Mouse (Mus musculus): ENCODE measurements around the gene 1700001O22Rik.

Gene 1700001O22Rik

GRCm38 (mm10) chr2:30803604-30804003 is at the start of gene 1700001O22Rik:
TSS of gene 1700001O22Rik (minus strand) at chr2:30803661.
- no peak for DNase-seq (ENCODE audit: low spot score)

GRCm38 (mm10) chr2:30852771-30853313 is 49.4 kb upstream of the 1700001O22Rik start:
- DNase-seq (ENCODE audit: low spot score) = no peak

- no peak for DNase-seq (ENCODE audit: low spot score)
Observed at GRCm38 (mm10) chr2:30850581-30850980, 47.1 kb upstream of the 1700001O22Rik start.

DNA sequence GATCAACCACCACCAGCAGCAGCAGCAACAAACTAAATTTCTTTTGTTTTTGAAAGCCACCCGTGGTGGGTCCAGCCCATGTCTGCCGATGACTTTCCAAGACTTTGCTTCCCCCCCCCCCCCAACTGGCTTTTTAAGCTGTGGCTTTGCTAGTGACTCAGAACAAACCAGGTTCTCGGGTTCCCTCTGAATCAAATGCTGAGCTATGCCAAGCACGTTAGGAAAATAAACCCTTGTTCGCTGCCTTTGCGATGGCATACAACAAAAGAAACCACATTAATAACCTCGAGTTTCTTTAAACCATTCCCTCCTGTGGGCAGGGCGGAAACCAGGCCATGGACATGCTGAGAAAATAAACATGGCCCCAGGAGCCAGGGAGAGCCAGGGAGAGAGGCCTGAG is 44.7 kb upstream of the 1700001O22Rik start:
- DNase-seq (ENCODE audit: low spot score) = no peak

DNA sequence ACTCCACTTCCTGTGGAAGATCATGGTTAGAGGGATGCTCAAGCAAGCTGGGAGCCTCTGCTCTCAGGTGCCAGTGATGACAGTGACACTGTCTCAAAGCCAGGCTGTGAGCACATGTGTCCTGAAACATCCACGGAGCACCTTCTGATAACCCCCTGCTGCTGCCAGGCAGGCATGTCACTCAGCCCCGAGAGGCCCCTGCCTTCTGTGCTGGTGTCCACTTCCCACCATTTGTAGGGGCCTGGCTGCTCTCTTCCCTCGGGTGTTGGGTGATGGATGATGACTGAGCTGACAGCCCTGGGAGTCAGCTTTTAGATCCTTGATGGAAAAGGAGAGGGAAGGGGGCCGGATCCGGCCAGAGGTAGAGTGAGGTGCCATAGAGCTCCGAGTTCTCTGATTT is 43.3 kb upstream of the 1700001O22Rik start:
- no peak for DNase-seq (ENCODE audit: low spot score)

DNA sequence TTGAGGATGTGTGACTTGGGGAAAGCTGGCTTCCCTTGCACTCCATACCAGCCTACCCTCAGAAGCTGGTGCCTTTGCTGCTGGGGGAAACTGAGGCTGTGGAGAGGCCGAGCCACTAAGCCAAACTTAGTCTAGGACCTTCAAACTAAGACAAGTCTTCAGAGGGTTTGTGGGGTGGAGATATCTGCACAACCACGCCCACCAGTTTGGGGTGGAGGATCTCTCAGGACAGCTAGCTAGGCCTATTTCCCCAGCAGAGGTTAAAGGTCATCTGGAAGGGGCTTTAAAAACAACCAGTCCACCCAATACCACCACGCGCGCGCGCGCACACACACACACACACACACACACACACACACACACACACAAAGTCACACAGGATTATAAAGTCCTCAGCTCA is 42.8 kb upstream of the 1700001O22Rik start:
- DNase-seq (ENCODE audit: low spot score) = no peak

DNA sequence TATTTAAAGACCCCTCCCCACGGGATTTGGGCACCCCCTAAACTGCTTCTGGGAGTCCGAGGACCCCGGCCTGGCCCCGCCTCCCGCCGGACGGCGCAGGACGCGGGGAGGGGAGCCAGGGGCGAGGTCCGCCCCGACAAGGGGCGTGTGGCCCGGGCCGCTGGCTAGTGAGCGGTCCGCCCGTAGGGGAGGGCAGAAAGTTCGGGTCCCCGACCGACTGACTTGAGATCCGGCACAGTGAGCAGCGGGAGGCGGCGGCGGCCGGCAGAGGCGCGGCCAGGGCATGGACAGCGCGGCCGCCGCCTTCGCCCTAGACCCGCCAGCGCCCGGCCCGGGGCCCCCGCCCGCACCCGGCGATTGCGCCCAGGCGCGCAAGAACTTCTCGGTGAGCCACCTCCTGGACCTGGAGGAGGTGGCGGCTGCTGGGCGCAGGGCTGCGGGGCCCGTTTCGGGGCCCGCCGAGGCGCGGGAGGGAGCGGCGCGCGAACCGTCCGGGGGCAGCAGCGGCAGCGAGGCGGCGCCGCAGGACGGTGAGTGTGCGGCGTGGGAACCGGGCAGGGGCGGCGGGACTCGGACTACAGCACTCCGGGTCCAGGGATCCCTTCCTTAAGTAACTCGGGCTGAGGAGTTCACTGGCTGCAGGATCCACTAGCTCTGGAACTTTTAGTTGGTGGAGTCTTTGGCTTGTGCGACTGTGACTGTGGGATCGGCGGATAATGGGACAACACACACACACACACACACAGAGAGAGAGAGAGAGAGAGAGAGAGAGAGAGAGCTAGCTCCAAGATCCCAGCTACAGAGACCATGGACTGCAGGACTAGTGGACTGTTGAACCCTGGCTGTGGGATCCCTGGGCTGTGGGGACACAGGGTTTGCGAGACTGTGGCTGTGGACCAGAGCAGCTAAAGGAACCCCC is 42.0 kb upstream of the 1700001O22Rik start:
- DNase-seq (ENCODE audit: low spot score) = no peak

DNA sequence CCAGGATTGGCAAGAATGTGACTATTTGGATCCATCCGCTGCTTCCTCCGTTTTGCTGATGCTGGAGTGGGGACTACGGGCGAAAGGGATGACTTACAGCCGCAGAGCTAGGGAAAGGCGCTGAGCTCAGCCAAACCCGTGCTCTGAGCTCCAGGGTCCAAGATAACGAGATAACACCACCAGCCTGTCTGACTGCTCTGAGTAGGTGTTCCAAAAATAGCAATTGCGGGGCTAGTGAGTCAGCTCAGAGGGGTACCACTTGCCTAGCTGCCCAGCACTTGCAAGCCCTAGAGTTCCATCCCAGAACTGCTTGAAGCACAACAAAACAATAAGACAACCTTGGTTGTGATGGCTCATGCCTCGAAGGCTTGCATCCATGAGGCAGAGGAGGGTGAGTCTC is 39.2 kb upstream of the 1700001O22Rik start:
- DNase-seq (ENCODE audit: low spot score) = no peak

DNA sequence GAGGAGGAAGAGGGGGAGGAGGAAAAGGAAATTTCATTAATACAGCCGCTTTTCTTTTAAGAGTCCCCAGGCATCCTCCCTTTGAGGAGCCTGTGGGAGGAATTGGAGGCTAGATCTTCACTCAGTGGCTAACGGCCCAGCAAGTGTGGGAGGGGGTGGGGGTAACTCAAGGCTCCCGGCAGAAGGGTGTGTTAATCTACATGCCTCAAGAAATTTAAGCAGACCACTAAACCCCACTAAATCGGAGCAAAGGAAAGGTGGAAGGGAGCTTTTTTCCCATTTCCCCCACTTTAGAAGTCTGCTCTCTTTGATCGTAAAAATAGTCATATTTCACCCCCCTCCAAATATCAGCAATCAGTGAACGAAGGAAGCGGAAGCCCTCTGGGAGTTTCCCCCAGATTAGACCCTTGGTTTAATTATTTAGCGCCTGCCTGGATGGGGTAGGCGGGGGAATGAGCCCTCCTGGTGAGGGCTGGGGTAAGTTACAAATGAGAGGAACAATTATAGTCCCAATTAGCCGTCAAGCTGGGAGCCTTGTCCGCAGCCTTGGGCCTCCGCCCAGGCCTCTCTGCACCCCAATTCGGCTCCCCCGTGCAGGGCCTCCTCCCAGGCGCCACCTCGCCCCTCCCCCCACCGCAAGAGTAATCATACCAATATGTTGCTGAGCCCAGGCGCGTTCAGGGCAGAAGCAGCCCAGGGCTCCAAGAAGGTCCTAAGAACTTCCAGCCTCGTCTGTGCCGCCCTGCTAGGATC is 33.0 kb upstream of the 1700001O22Rik start:
- DNase-seq (ENCODE audit: low spot score) = no peak

DNA sequence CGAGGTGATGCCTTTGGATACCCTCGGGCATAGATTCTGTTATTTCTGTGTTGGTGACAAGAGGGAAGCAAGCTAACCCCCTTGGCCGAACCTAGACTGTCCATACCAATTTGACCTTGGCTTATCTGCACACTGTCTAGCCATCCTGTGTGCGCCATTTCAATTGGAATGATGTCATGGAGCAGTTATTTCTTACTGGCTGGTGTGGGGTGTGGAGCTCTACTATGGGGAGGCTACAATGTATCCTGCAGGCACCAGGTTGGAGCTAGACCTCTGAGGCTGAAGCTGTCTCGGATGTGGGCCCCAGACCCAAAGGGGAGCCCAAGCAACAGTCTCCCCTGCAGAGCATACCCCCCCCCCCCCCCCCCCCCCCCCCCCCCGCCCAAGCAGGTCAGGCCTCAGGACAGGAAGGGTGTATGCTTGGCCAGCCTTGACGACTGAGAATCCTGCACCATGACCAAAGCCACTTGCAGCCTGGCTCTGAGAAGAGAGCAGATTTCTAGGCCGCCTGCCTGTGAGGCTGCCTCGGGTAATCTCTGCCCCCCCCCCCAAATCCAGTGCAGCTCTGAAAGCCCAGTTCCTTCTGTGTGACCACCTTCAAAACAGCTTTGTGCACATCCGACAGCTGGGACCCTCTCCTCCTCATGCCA is 31.0 kb upstream of the 1700001O22Rik start, which contains the start of gene Prrx2:
Prrx2 (plus strand) TSS at position 600 of the 650 bp plus-strand sequence.
- no peak for DNase-seq (ENCODE audit: low spot score)

DNA sequence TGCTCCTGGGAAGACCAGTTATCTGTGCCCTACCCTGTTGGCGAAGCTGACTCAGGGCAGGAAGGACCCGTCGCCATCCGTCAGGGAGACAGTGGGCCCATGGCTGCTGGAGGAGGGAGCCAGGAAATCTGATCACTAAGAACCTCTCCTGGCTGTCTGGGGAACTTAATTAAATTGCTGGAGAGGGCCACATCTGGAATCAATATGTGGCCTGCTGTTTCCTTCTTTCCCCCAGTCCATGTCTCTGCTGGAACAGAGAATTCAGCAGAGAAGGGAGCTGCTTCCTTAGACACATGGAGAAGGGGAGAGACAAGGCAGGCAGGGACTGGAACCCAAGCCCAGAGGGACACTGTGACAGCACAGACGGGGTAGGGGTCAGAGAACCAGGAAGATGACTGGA is 30.2 kb upstream of the 1700001O22Rik start:
- no peak for DNase-seq (ENCODE audit: low spot score)

DNA sequence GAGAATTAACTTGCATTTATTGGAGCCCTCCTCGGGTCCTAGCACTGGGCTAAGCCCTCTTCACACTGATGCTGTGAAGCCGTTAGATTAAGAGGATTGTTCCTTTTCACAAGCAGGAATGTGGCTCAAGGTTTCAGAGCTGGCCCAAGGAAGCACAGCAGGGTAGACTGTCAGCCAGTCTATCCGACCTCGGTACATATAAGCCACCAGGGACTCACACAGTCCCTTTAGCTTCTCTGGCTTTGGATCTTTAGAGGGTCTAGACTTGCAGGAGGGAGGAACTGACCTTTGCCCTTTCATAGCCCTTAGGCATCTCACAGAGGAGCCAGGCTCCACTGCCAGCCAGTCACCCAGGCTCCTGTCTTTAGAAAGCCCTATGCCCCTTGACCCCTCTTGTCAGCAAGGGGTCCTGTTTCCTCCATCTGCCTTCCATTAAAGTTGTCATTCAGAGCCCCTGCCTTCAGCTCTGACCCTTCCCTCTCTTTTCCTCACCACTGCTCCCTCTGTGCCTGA is 26.9 kb upstream of the 1700001O22Rik start, which contains the start of gene Asb6:
Asb6 (minus strand) TSS at position 51 of the 513 bp plus-strand sequence.
- DNase-seq (ENCODE audit: low spot score) = no peak

DNA sequence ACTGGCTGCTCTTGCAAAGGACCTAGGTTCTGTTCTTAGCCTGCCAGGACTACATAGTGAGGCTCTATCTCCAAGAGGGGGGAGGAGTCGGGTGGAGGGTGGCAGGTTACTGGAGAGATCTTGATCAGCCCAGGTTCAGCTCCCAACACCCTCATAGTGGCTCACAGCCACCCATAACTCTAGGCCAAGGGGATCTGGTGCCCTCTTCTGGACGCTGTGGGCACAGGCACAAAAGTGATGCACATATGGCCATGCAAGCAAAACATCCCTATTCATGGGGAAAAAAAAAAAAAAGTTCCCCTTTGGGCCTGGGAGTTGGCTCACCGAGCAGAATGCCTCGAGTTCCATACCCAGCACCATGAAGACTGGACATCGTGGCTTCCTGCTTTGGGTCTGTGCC is 25.9 kb upstream of the 1700001O22Rik start:
- DNase-seq (ENCODE audit: low spot score) = no peak

DNA sequence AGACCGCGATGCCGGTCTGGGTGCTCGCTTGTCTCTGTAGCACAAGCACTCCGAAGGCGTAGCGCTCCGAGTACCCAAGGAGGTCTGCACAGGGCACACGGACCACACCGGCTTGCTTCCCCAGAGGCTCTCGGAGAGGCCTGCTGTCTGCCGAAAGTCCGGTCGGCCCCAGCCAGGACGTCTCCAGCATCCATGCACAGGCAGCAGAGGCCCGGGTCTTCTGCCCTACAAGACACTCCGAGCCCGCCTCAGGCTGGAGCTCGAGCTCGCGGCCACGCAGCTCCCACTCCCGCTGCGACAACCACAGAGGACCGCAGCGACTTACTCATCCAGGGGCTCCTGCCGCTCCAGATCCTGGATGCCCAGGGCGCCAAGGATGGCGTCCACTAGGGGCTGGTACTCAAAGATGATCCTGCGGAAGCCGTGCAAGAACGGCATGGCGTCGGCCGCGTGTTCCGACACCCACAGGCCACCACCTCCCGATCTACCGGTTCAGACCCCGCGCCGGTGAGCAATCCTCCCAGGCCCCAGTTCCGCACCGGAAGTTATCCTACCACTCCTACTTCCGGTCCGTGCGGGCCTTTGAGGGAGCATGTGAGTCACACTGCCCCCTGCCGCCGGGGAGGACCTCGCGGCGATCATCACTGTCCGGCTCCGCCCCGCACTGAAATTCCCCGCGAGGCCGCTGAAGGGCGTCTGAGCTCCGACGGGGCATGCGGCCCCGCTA is 24.5 kb upstream of the 1700001O22Rik start:
- DNase-seq (ENCODE audit: low spot score) = peak; percentile 86

- no peak for DNase-seq (ENCODE audit: low spot score)
Observed at GRCm38 (mm10) chr2:30826825-30827748, 23.6 kb upstream of the 1700001O22Rik start.

GRCm38 (mm10) chr2:30823385-30824153 is 20.1 kb upstream of the 1700001O22Rik start:
- no peak for DNase-seq (ENCODE audit: low spot score)

GRCm38 (mm10) chr2:30822460-30822859 is 19.0 kb upstream of the 1700001O22Rik start:
- DNase-seq (ENCODE audit: low spot score) = no peak

GRCm38 (mm10) chr2:30821073-30821472 is 17.6 kb upstream of the 1700001O22Rik start:
- DNase-seq (ENCODE audit: low spot score) = no peak

DNA sequence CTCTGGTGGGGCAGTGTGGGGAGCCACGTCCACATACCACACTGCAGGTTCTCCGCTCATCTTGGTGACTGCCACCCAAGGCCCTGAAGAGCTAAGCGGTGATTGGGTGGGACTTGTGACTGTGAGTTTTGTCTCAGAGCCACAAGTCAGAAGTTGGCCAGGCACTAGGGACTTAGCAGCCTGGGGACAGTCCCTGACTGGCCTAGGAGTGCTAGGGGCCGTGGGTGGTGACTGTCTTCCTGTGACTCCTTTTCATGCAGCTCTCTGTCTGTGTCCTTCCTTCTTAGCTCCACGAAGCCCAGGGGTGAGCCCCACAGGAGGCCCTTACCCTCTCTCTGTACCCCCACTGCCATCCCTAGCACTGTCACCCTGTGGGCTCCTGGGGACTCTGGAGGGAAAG is 16.4 kb upstream of the 1700001O22Rik start:
- no peak for DNase-seq (ENCODE audit: low spot score)

All from urinary bladder, postnatal 10 days (tissue).